ENCODE assay signal across 12 mouse cellular contexts in the genomic region with DNA sequence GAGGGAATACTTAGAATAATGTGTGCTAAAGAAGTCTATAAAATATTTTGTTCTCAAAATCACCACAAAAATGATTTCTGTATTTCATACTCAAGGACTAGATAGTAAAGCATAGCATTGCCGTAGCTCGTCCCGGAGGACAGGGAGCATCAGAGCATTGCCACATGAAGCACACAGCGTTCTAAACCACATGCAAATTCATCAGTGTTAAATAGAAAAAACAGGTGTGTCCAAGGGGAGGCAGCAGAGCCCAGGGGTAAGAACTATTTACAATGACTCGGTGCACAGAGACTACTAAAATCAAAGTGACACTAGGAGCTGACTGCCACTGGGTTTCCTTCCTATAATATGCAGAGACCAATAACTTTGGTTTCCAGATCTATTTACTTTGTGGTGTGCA.
"Had no signal": no experiment of that assay in that cellular context is flagged by ENCODE, and none has a peak within 500 bp of the region (broad histone marks: within the 10 kb centered on the region; RNA-seq: fewer than 3 reads in every experiment).

No protein-coding gene starts in this region.

- DNase-seq: kidney, adult 2 months; kidney, postnatal 25 days; layer of hippocampus, adult 9-11 months; liver, embryonic 13.5 days; lung, adult 2 months; thymus, postnatal 25 days had no signal

- H3K9ac ChIP-seq: liver, embryonic 13.5 days; midbrain, embryonic 13.5 days; neural tube, embryonic 13.5 days had no signal

- H3K4me1 ChIP-seq: liver, embryonic 13.5 days; midbrain, embryonic 13.5 days had no signal

- H3K27me3 ChIP-seq: liver, embryonic 13.5 days; midbrain, embryonic 13.5 days; neural tube, embryonic 13.5 days had no signal

- H3K27ac ChIP-seq: kidney, postnatal 0 days; layer of hippocampus, adult 2 months; liver, embryonic 13.5 days; macrophage; midbrain, embryonic 13.5 days; neural tube, embryonic 13.5 days had no signal

- H3K4me2 ChIP-seq: liver, embryonic 13.5 days; midbrain, embryonic 13.5 days; neural tube, embryonic 13.5 days had no signal

- H3K36me3 ChIP-seq: liver, embryonic 13.5 days; midbrain, embryonic 13.5 days; neural tube, embryonic 13.5 days had no signal

- H3K9me3 ChIP-seq: liver, embryonic 13.5 days; midbrain, embryonic 13.5 days; neural tube, embryonic 13.5 days had no signal

- H3K4me3 ChIP-seq: layer of hippocampus, adult 2 months; liver, embryonic 13.5 days; midbrain, embryonic 13.5 days; myocyte; neural tube, embryonic 13.5 days had no signal
